Mouse (Mus musculus) brain, embryonic 14.5 days (tissue): Measurements from ENCODE around the gene Slc39a8. TPM values are rescaled to one million over a fixed set of nuclear protein-coding genes. Genes with fewer than 3 reads are reported as not detected.
A peak's percentile ranks its signal among the peaks of the same experiment; 100 is the strongest.

ENCODE experiments used
- DNase-seq: peaks from one replicate; pipeline ENCODE4 v3.0.0-alpha.2; 2011; ENCODE audit warnings: low read depth
- CTCF ChIP-seq: fragments of 200-500 bp; IDR thresholded peaks from 2 replicates; pipeline ENCODE4 v1.5.1; 2012; ENCODE audit warnings: inconsistent platforms, mild to moderate bottlenecking, moderate library complexity, borderline replicate concordance; ENCODE audit not compliant: insufficient read depth, insufficient read length; ENCODE audit errors: extremely low read depth
- POLR2A ChIP-seq: fragments of 200-500 bp; IDR thresholded peaks from 2 replicates; pipeline ENCODE4 v1.6.1; 2012; ENCODE audit warnings: mild to moderate bottlenecking, inconsistent platforms, borderline replicate concordance; ENCODE audit not compliant: poor library complexity, insufficient read depth, insufficient read length, severe bottlenecking; ENCODE audit errors: extremely low read depth
- polyA plus RNA-seq: library from polyadenylated mRNA; depleted of rRNA; stranded (reverse); fragments of >200 nt; gene quantifications from 2 replicates; pipeline ENCODE4 v1.2.3, GENCODE M21; 2012; rRNA removed

Slc39a8 gene
- polyA plus RNA-seq, 1 experiment, result 9.7 TPM

- TF ChIP-seq CTCF (peak; percentile 38; the same call in 1 of the 2 replicates), POLR2A (no peak)
- no peak for DNase-seq
Measured at GRCm38 (mm10) chr3:135928184-135928583, 103.1 kb downstream of the Slc39a8 start.

- no peak for DNase-seq
- TF ChIP-seq CTCF (no peak), POLR2A (no peak)
Measured at GRCm38 (mm10) chr3:135937455-135937854, 112.4 kb downstream of the Slc39a8 start.

Other genes with a start within 250 kb of the Slc39a8 start
- gene Nfkb1, start 133.7 kb upstream of the Slc39a8 start, polyA plus RNA-seq, result 25.0 and 25.5 TPM in 2 replicates